Mouse (Mus musculus) heart, embryonic 12.5 days (tissue): ENCODE measurements around the gene Arhgap44. TPM values are rescaled to one million over a fixed set of nuclear protein-coding genes. Genes with fewer than 3 reads are reported as not detected.

Source experiments
- ATAC-seq: fragments of 200-750 bp; cut with Nextera tagmentation; 2 replicates; pipeline ENCODE4 v1.8.0; 2017; ENCODE audit warnings: moderate TSS enrichment, moderate library complexity; ENCODE audit not compliant: insufficient number of reproducible peaks, low FRiP score
- H3K27ac ChIP-seq: fragments of 300-500 bp; sonication (generic); 2 replicates; pipeline ENCODE4 v1.5.1; 2016; ENCODE audit warnings: mild to moderate bottlenecking, moderate library complexity; ENCODE audit not compliant: poor library complexity, severe bottlenecking
- H3K27me3 ChIP-seq: fragments of 300-500 bp; sonication (generic); replicated peaks from 2 replicates; pipeline ENCODE4 v1.6.1; 2016; ENCODE audit warnings: mild to moderate bottlenecking, moderate library complexity
- H3K36me3 ChIP-seq: fragments of 300-500 bp; sonication (generic); 2 replicates; pipeline ENCODE4 v1.6.1; 2016; ENCODE audit warnings: mild to moderate bottlenecking, moderate library complexity
- H3K4me1 ChIP-seq: fragments of 300-500 bp; sonication (generic); replicated peaks from 2 replicates; pipeline ENCODE4 v1.6.1; 2016; ENCODE audit warnings: mild to moderate bottlenecking
- H3K4me2 ChIP-seq: fragments of 300-500 bp; sonication (generic); 2 replicates; pipeline ENCODE4 v1.6.1; 2016; ENCODE audit warnings: mild to moderate bottlenecking, moderate library complexity
- H3K4me3 ChIP-seq: fragments of 300-500 bp; sonication (generic); 2 replicates; pipeline ENCODE4 v1.5.1; 2016; ENCODE audit warnings: mild to moderate bottlenecking
- H3K9ac ChIP-seq: fragments of 300-500 bp; sonication (generic); 2 replicates; pipeline ENCODE4 v1.6.1; 2016; ENCODE audit warnings: mild to moderate bottlenecking, moderate library complexity
- H3K9me3 ChIP-seq: fragments of 300-500 bp; sonication (generic); replicated peaks from 2 replicates; pipeline ENCODE4 v1.6.1; 2016; ENCODE audit warnings: mild to moderate bottlenecking, moderate library complexity
- WGBS: fragments of 180-500 bp; shearing (Covaris S2); methylation state at CpG from one replicate; pipeline ENCODE4 v1.1.7; 2016; 5-methylcytosine and 5-hydroxymethylcytosine counted together
- polyA plus RNA-seq: library from polyadenylated mRNA; unstranded; fragments of >200 nt; fragmentation: Nextera tagmentation; extraction: Ambion mirVana; gene quantifications from 2 replicates; pipeline ENCODE4 v1.2.1, GENCODE M21; 2016

The Arhgap44 gene
- polyA plus RNA-seq, 1 experiment from 2014 or later = 13.3 TPM

- no peaks in the 10 kb centered on the region for H3K27me3 ChIP-seq
- H3K4me1 ChIP-seq = peaks cover 36% of the 10 kb centered on the region
- H3K27ac ChIP-seq = no peak overlapping the region
- no peak for ATAC-seq
- no peaks in the 10 kb centered on the region for H3K36me3 ChIP-seq
- no peak overlapping the region for H3K4me3 ChIP-seq
- no peaks in the 10 kb centered on the region for H3K9me3 ChIP-seq
- H3K9ac ChIP-seq = no peak overlapping the region
- no peak overlapping the region for H3K4me2 ChIP-seq
- 55% methylated on average over 2 of the region's 2 CpGs for WGBS
Observed at GRCm38 (mm10) chr11:65137145-65137652, 25.6 kb downstream of the Arhgap44 start.

- H3K4me2 ChIP-seq = no peak overlapping the region
- WGBS = 67% methylated on average over 8 of the region's 8 CpGs
- no peaks in the 10 kb centered on the region for H3K27me3 ChIP-seq
- ATAC-seq = no peak
- no peaks in the 10 kb centered on the region for H3K36me3 ChIP-seq
- H3K4me3 ChIP-seq = no peak overlapping the region
- H3K4me1 ChIP-seq = peaks cover 28% of the 10 kb centered on the region
- H3K27ac ChIP-seq = no peak overlapping the region
- H3K9ac ChIP-seq = 0 out of 2 replicates have a peak overlapping the region, but pooled peaks have one; percentile 7
- no peaks in the 10 kb centered on the region for H3K9me3 ChIP-seq
Observed at GRCm38 (mm10) chr11:65135251-65135739, 27.5 kb downstream of the Arhgap44 start.

- H3K4me1 ChIP-seq = peaks cover 28% of the 10 kb centered on the region
- no peaks in the 10 kb centered on the region for H3K9me3 ChIP-seq
- H3K27ac ChIP-seq = no peak overlapping the region
- no peak for ATAC-seq
- 77% methylated on average over 4 of the region's 4 CpGs for WGBS
- no peak overlapping the region for H3K9ac ChIP-seq
- H3K36me3 ChIP-seq = no peaks in the 10 kb centered on the region
- H3K27me3 ChIP-seq = no peaks in the 10 kb centered on the region
- no peak overlapping the region for H3K4me2 ChIP-seq
- H3K4me3 ChIP-seq = no peak overlapping the region
Observed at GRCm38 (mm10) chr11:65133661-65134060, 29.1 kb downstream of the Arhgap44 start.

GRCm38 (mm10) chr11:65129110-65129509 is 33.7 kb downstream of the Arhgap44 start:
- peaks cover 44% of the 10 kb centered on the region for H3K4me1 ChIP-seq
- no peaks in the 10 kb centered on the region for H3K36me3 ChIP-seq
- no peak overlapping the region for H3K4me3 ChIP-seq
- no peaks in the 10 kb centered on the region for H3K9me3 ChIP-seq
- 77% methylated on average over 4 of the region's 4 CpGs for WGBS
- H3K9ac ChIP-seq = no peak overlapping the region
- no peak overlapping the region for H3K4me2 ChIP-seq
- H3K27me3 ChIP-seq = no peaks in the 10 kb centered on the region
- no peak overlapping the region for H3K27ac ChIP-seq
- no peak for ATAC-seq

GRCm38 (mm10) chr11:65128666-65129065 is 34.1 kb downstream of the Arhgap44 start:
- Histone ChIP-seq H3K27ac (no peak overlapping the region), H3K4me2 (no peak overlapping the region), H3K27me3 (no peaks in the 10 kb centered on the region), H3K4me1 (peaks cover 41% of the 10 kb centered on the region), H3K4me3 (no peak overlapping the region), H3K9me3 (no peaks in the 10 kb centered on the region), H3K9ac (no peak overlapping the region), H3K36me3 (no peaks in the 10 kb centered on the region)
- WGBS = 69% methylated on average over 4 of the region's 4 CpGs
- ATAC-seq = no peak

- Histone ChIP-seq H3K27ac (no peak overlapping the region), H3K9ac (0 out of 2 replicates have a peak overlapping the region, but pooled peaks have one; percentile 8), H3K4me3 (no peak overlapping the region), H3K36me3 (no peaks in the 10 kb centered on the region), H3K4me2 (no peak overlapping the region), H3K9me3 (no peaks in the 10 kb centered on the region), H3K27me3 (no peaks in the 10 kb centered on the region), H3K4me1 (peaks cover 38% of the 10 kb centered on the region)
- WGBS = 70% methylated on average over 9 of the region's 9 CpGs
- ATAC-seq = no peak
Observed at GRCm38 (mm10) chr11:65126566-65126965, 36.2 kb downstream of the Arhgap44 start.

- Histone ChIP-seq H3K9ac (peak overlapping the region; percentile 56; the same call in 1 of the 2 replicates), H3K4me2 (peak overlapping the region; percentile 57), H3K27me3 (no peaks in the 10 kb centered on the region), H3K27ac (peak overlapping the region; percentile 80), H3K36me3 (no peaks in the 10 kb centered on the region), H3K4me3 (peak overlapping the region; percentile 21), H3K4me1 (peaks cover 44% of the 10 kb centered on the region), H3K9me3 (no peaks in the 10 kb centered on the region)
- ATAC-seq = peak; percentile 74
- 38% methylated on average over 8 of the region's 8 CpGs for WGBS
Observed at GRCm38 (mm10) chr11:65124913-65125418, 37.8 kb downstream of the Arhgap44 start.

GRCm38 (mm10) chr11:65120276-65120675 is 42.5 kb downstream of the Arhgap44 start:
- Histone ChIP-seq H3K9ac (no peak overlapping the region), H3K4me2 (no peak overlapping the region), H3K27me3 (no peaks in the 10 kb centered on the region), H3K4me3 (no peak overlapping the region), H3K9me3 (no peaks in the 10 kb centered on the region), H3K27ac (no peak overlapping the region), H3K36me3 (no peaks in the 10 kb centered on the region), H3K4me1 (peaks cover 18% of the 10 kb centered on the region)
- WGBS = 75% methylated on average over 4 of the region's 4 CpGs
- ATAC-seq = no peak

GRCm38 (mm10) chr11:65115811-65116210 is 47.0 kb downstream of the Arhgap44 start:
- Histone ChIP-seq H3K9me3 (no peaks in the 10 kb centered on the region), H3K4me1 (peaks cover 15% of the 10 kb centered on the region), H3K9ac (no peak overlapping the region), H3K4me2 (no peak overlapping the region), H3K27me3 (no peaks in the 10 kb centered on the region), H3K36me3 (no peaks in the 10 kb centered on the region), H3K27ac (no peak overlapping the region), H3K4me3 (no peak overlapping the region)
- 83% methylated on average over 6 of the region's 6 CpGs for WGBS
- ATAC-seq = no peak

GRCm38 (mm10) chr11:65112086-65112485 is 50.7 kb downstream of the Arhgap44 start:
- WGBS = 44% methylated on average over 4 of the region's 4 CpGs

GRCm38 (mm10) chr11:65111651-65112050 is 51.1 kb downstream of the Arhgap44 start:
- H3K9me3 ChIP-seq = no peaks in the 10 kb centered on the region
- WGBS = 54% methylated on average over 5 of the region's 5 CpGs
- no peak overlapping the region for H3K4me2 ChIP-seq
- no peak for ATAC-seq
- no peak overlapping the region for H3K4me3 ChIP-seq
- H3K36me3 ChIP-seq = no peaks in the 10 kb centered on the region
- no peak overlapping the region for H3K27ac ChIP-seq
- no peak overlapping the region for H3K9ac ChIP-seq
- H3K4me1 ChIP-seq = peaks cover 38% of the 10 kb centered on the region
- no peaks in the 10 kb centered on the region for H3K27me3 ChIP-seq

More at GRCm38 (mm10) chr11:65112086-65112485, 50.7 kb downstream of the Arhgap44 start:
- Histone ChIP-seq H3K9me3 (no peaks in the 10 kb centered on the region), H3K4me3 (no peak overlapping the region), H3K27me3 (no peaks in the 10 kb centered on the region), H3K27ac (no peak overlapping the region), H3K4me1 (peaks cover 37% of the 10 kb centered on the region), H3K9ac (no peak overlapping the region), H3K4me2 (no peak overlapping the region), H3K36me3 (no peaks in the 10 kb centered on the region)
- no peak for ATAC-seq

- no peaks in the 10 kb centered on the region for H3K36me3 ChIP-seq
- H3K27ac ChIP-seq = 0 out of 2 replicates have a peak overlapping the region, but pooled peaks have one; percentile 17
- H3K9me3 ChIP-seq = no peaks in the 10 kb centered on the region
- 55% methylated on average over 10 of the region's 10 CpGs for WGBS
- H3K4me3 ChIP-seq = no peak overlapping the region
- H3K4me2 ChIP-seq = no peak overlapping the region
- H3K9ac ChIP-seq = no peak overlapping the region
- peaks cover 38% of the 10 kb centered on the region for H3K4me1 ChIP-seq
- no peaks in the 10 kb centered on the region for H3K27me3 ChIP-seq
- ATAC-seq = no peak
Observed at GRCm38 (mm10) chr11:65110058-65110457, 52.7 kb downstream of the Arhgap44 start.
